Mouse (Mus musculus): ENCODE results near the gene Tlr7. TPM values are rescaled to one million over a fixed set of nuclear protein-coding genes. Genes with fewer than 3 reads are reported as not detected.

Tlr7 gene
- polyA plus RNA-seq, 1 experiment from 2014 or later, result 0.73 TPM

GRCm38 (mm10) chrX:167340190-167340589 is 9.8 kb upstream of the Tlr7 start:
- Histone ChIP-seq H3K27ac (ENCODE audit: low read depth, low read length) (no peak overlapping the region), H3K36me3 (ENCODE audit: control insufficient read depth, insufficient read depth, low read length) (no peaks in the 10 kb centered on the region), H3K4me2 (replicated peaks; ENCODE audit: low read depth, low read length) (no peak overlapping the region), H3K9ac (ENCODE audit: low read depth, low read length) (no peak overlapping the region), H3K9me3 (ENCODE audit: control insufficient read depth, low read length) (no peaks in the 10 kb centered on the region), H3K27me3 (ENCODE audit: control insufficient read depth, insufficient read depth, low read length) (no peaks in the 10 kb centered on the region), H3K4me1 (ENCODE audit: control insufficient read depth, insufficient read depth, low read length) (no peaks in the 10 kb centered on the region), H3K4me3 (ENCODE audit: low read length) (no peak overlapping the region)
- no peak for ATAC-seq (ENCODE audit: low FRiP score, low TSS enrichment)
- WGBS, result 92% methylated on average over 2 of the region's 2 CpGs

GRCm38 (mm10) chrX:167337990-167338389 is 7.6 kb upstream of the Tlr7 start:
- Histone ChIP-seq H3K27ac (ENCODE audit: low read depth, low read length) (no peak overlapping the region), H3K9ac (ENCODE audit: low read depth, low read length) (no peak overlapping the region), H3K4me1 (ENCODE audit: control insufficient read depth, insufficient read depth, low read length) (no peaks in the 10 kb centered on the region), H3K4me2 (replicated peaks; ENCODE audit: low read depth, low read length) (no peak overlapping the region), H3K4me3 (ENCODE audit: low read length) (no peak overlapping the region), H3K27me3 (ENCODE audit: control insufficient read depth, insufficient read depth, low read length) (no peaks in the 10 kb centered on the region), H3K9me3 (ENCODE audit: control insufficient read depth, low read length) (no peaks in the 10 kb centered on the region), H3K36me3 (ENCODE audit: control insufficient read depth, insufficient read depth, low read length) (no peaks in the 10 kb centered on the region)
- 91% methylated on average over 1 of the region's 1 CpGs for WGBS
- no peak for ATAC-seq (ENCODE audit: low FRiP score, low TSS enrichment)

- Histone ChIP-seq H3K9ac (ENCODE audit: low read depth, low read length) (no peak overlapping the region), H3K4me3 (ENCODE audit: low read length) (no peak overlapping the region), H3K9me3 (ENCODE audit: control insufficient read depth, low read length) (no peaks in the 10 kb centered on the region), H3K4me2 (replicated peaks; ENCODE audit: low read depth, low read length) (no peak overlapping the region), H3K27me3 (ENCODE audit: control insufficient read depth, insufficient read depth, low read length) (no peaks in the 10 kb centered on the region), H3K27ac (ENCODE audit: low read depth, low read length) (no peak overlapping the region), H3K36me3 (ENCODE audit: control insufficient read depth, insufficient read depth, low read length) (no peaks in the 10 kb centered on the region), H3K4me1 (ENCODE audit: control insufficient read depth, insufficient read depth, low read length) (no peaks in the 10 kb centered on the region)
- ATAC-seq (ENCODE audit: low FRiP score, low TSS enrichment), result no peak
- 86% methylated on average over 1 of the region's 1 CpGs for WGBS
Measured at GRCm38 (mm10) chrX:167334571-167334970, 4.2 kb upstream of the Tlr7 start.

- 40% methylated on average over 1 of the region's 1 CpGs for WGBS
- ATAC-seq (ENCODE audit: low FRiP score, low TSS enrichment), result peak; percentile 62; the same call in 1 of the 2 replicates
- Histone ChIP-seq H3K4me2 (replicated peaks; ENCODE audit: low read depth, low read length) (no peak overlapping the region), H3K9ac (ENCODE audit: low read depth, low read length) (no peak overlapping the region), H3K27ac (ENCODE audit: low read depth, low read length) (no peak overlapping the region), H3K9me3 (ENCODE audit: control insufficient read depth, low read length) (no peaks in the 10 kb centered on the region), H3K4me3 (ENCODE audit: low read length) (no peak overlapping the region), H3K36me3 (ENCODE audit: control insufficient read depth, insufficient read depth, low read length) (no peaks in the 10 kb centered on the region), H3K4me1 (ENCODE audit: control insufficient read depth, insufficient read depth, low read length) (no peaks in the 10 kb centered on the region), H3K27me3 (ENCODE audit: control insufficient read depth, insufficient read depth, low read length) (no peaks in the 10 kb centered on the region)
Measured at GRCm38 (mm10) chrX:167332607-167333006, 2.2 kb upstream of the Tlr7 start.

- Histone ChIP-seq H3K9me3 (ENCODE audit: control insufficient read depth, low read length) (no peaks in the 10 kb centered on the region), H3K4me2 (replicated peaks; ENCODE audit: low read depth, low read length) (no peak overlapping the region), H3K4me3 (ENCODE audit: low read length) (no peak overlapping the region), H3K4me1 (ENCODE audit: control insufficient read depth, insufficient read depth, low read length) (no peaks in the 10 kb centered on the region), H3K9ac (ENCODE audit: low read depth, low read length) (no peak overlapping the region), H3K27ac (ENCODE audit: low read depth, low read length) (no peak overlapping the region), H3K36me3 (ENCODE audit: control insufficient read depth, insufficient read depth, low read length) (no peaks in the 10 kb centered on the region), H3K27me3 (ENCODE audit: control insufficient read depth, insufficient read depth, low read length) (no peaks in the 10 kb centered on the region)
- ATAC-seq (ENCODE audit: low FRiP score, low TSS enrichment), result no peak
- WGBS, result 78% methylated on average over 4 of the region's 4 CpGs
Measured at GRCm38 (mm10) chrX:167330993-167331392, 635 bp upstream of the Tlr7 start.

GRCm38 (mm10) chrX:167329620-167330019 is 738 bp downstream of the Tlr7 start:
- no peak for ATAC-seq (ENCODE audit: low FRiP score, low TSS enrichment)
- Histone ChIP-seq H3K27me3 (ENCODE audit: control insufficient read depth, insufficient read depth, low read length) (no peaks in the 10 kb centered on the region), H3K9me3 (ENCODE audit: control insufficient read depth, low read length) (no peaks in the 10 kb centered on the region), H3K9ac (ENCODE audit: low read depth, low read length) (no peak overlapping the region), H3K4me1 (ENCODE audit: control insufficient read depth, insufficient read depth, low read length) (no peaks in the 10 kb centered on the region), H3K27ac (ENCODE audit: low read depth, low read length) (no peak overlapping the region), H3K36me3 (ENCODE audit: control insufficient read depth, insufficient read depth, low read length) (no peaks in the 10 kb centered on the region), H3K4me3 (ENCODE audit: low read length) (no peak overlapping the region), H3K4me2 (replicated peaks; ENCODE audit: low read depth, low read length) (no peak overlapping the region)
- WGBS, result 97% methylated on average over 1 of the region's 1 CpGs

GRCm38 (mm10) chrX:167329098-167329497 is 1.3 kb downstream of the Tlr7 start:
- no peak overlapping the region for H3K4me3 ChIP-seq (ENCODE audit: low read length)
- no peak overlapping the region for H3K9ac ChIP-seq (ENCODE audit: low read depth, low read length)
- no peaks in the 10 kb centered on the region for H3K4me1 ChIP-seq (ENCODE audit: control insufficient read depth, insufficient read depth, low read length)
- H3K27me3 ChIP-seq (ENCODE audit: control insufficient read depth, insufficient read depth, low read length), result no peaks in the 10 kb centered on the region
- 68% methylated on average over 1 of the region's 1 CpGs for WGBS
- no peak overlapping the region for H3K27ac ChIP-seq (ENCODE audit: low read depth, low read length)
- ATAC-seq (ENCODE audit: low FRiP score, low TSS enrichment), result no peak
- no peaks in the 10 kb centered on the region for H3K36me3 ChIP-seq (ENCODE audit: control insufficient read depth, insufficient read depth, low read length)
- H3K9me3 ChIP-seq (ENCODE audit: control insufficient read depth, low read length), result no peaks in the 10 kb centered on the region
- no peak overlapping the region for H3K4me2 ChIP-seq (replicated peaks; ENCODE audit: low read depth, low read length)

GRCm38 (mm10) chrX:167328519-167328918 is 1.8 kb downstream of the Tlr7 start:
- Histone ChIP-seq H3K9me3 (ENCODE audit: control insufficient read depth, low read length) (no peaks in the 10 kb centered on the region), H3K27me3 (ENCODE audit: control insufficient read depth, insufficient read depth, low read length) (no peaks in the 10 kb centered on the region), H3K4me2 (replicated peaks; ENCODE audit: low read depth, low read length) (no peak overlapping the region), H3K27ac (ENCODE audit: low read depth, low read length) (no peak overlapping the region), H3K4me1 (ENCODE audit: control insufficient read depth, insufficient read depth, low read length) (no peaks in the 10 kb centered on the region), H3K36me3 (ENCODE audit: control insufficient read depth, insufficient read depth, low read length) (no peaks in the 10 kb centered on the region), H3K4me3 (ENCODE audit: low read length) (no peak overlapping the region), H3K9ac (ENCODE audit: low read depth, low read length) (no peak overlapping the region)
- WGBS, result 88% methylated on average over 3 of the region's 3 CpGs
- ATAC-seq (ENCODE audit: low FRiP score, low TSS enrichment), result no peak

- Histone ChIP-seq H3K4me2 (replicated peaks; ENCODE audit: low read depth, low read length) (no peak overlapping the region), H3K4me1 (ENCODE audit: control insufficient read depth, insufficient read depth, low read length) (no peaks in the 10 kb centered on the region), H3K9me3 (ENCODE audit: control insufficient read depth, low read length) (no peaks in the 10 kb centered on the region), H3K9ac (ENCODE audit: low read depth, low read length) (no peak overlapping the region), H3K36me3 (ENCODE audit: control insufficient read depth, insufficient read depth, low read length) (no peaks in the 10 kb centered on the region), H3K27me3 (ENCODE audit: control insufficient read depth, insufficient read depth, low read length) (peaks cover 5% of the 10 kb centered on the region; the same call in 1 of the 2 replicates), H3K27ac (ENCODE audit: low read depth, low read length) (no peak overlapping the region), H3K4me3 (ENCODE audit: low read length) (no peak overlapping the region)
- 53% methylated on average over 1 of the region's 1 CpGs for WGBS
- ATAC-seq (ENCODE audit: low FRiP score, low TSS enrichment), result no peak
Measured at GRCm38 (mm10) chrX:167323742-167324141, 6.6 kb downstream of the Tlr7 start.

All from kidney, embryonic 14.5 days (tissue).